Mouse (Mus musculus) hindbrain, embryonic 16.5 days (tissue): ENCODE data around the gene Megf9. TPM values are rescaled to one million over a fixed set of nuclear protein-coding genes. Genes with fewer than 3 reads are reported as not detected.

ENCODE experiments used
- ATAC-seq: fragments of 200-750 bp; cut with Nextera tagmentation; 2 replicates; pipeline ENCODE4 v1.8.0; 2017; ENCODE audit warnings: moderate TSS enrichment, moderate library complexity
- H3K27ac ChIP-seq: fragments of 300-500 bp; sonication (generic); 2 replicates; pipeline ENCODE4 v1.5.1; 2014; ENCODE audit warnings: low read depth, mild to moderate bottlenecking, control low read depth, low read length, moderate library complexity
- H3K27me3 ChIP-seq: fragments of 300-500 bp; sonication (generic); replicated peaks from 2 replicates; pipeline ENCODE4 v1.6.1; 2014; ENCODE audit warnings: low read length; ENCODE audit not compliant: control insufficient read depth, insufficient read depth
- H3K36me3 ChIP-seq: fragments of 300-500 bp; sonication (generic); 2 replicates; pipeline ENCODE4 v1.6.1; 2014; ENCODE audit warnings: mild to moderate bottlenecking, low read length, moderate library complexity, mixed read lengths; ENCODE audit not compliant: control insufficient read depth, insufficient read depth
- H3K4me1 ChIP-seq: fragments of 300-500 bp; sonication (generic); 2 replicates; pipeline ENCODE4 v1.6.1; 2014; ENCODE audit warnings: low read depth, low read length; ENCODE audit not compliant: control insufficient read depth, insufficient read depth
- H3K4me2 ChIP-seq: fragments of 300-500 bp; sonication (generic); 2 replicates; pipeline ENCODE4 v1.6.1; 2014; ENCODE audit warnings: mild to moderate bottlenecking, low read length, control low read depth, moderate library complexity
- H3K4me3 ChIP-seq: fragments of 300-500 bp; sonication (generic); 2 replicates; pipeline ENCODE4 v1.5.1; 2014; ENCODE audit warnings: mild to moderate bottlenecking, low read length, control low read depth, moderate library complexity
- H3K9ac ChIP-seq: fragments of 300-500 bp; sonication (generic); 2 replicates; pipeline ENCODE4 v1.6.1; 2014; ENCODE audit warnings: low read depth, mild to moderate bottlenecking, control low read depth, low read length, moderate library complexity
- H3K9me3 ChIP-seq: fragments of 300-500 bp; sonication (generic); 2 replicates; pipeline ENCODE4 v1.6.1; 2014; ENCODE audit warnings: mild to moderate bottlenecking, low read length, moderate library complexity; ENCODE audit not compliant: control insufficient read depth
- WGBS: fragments of 180-500 bp; shearing (Covaris S2); extraction: QIAGEN DNeasy Blood & Tissue Kit; methylation state at CpG from one replicate; pipeline ENCODE4 v1.1.7; 2014; 5-methylcytosine and 5-hydroxymethylcytosine counted together
- polyA plus RNA-seq: library from polyadenylated mRNA; unstranded; fragments of >200 nt; fragmentation: Nextera tagmentation; extraction: Ambion mirVana; gene quantifications from 2 replicates; pipeline ENCODE4 v1.2.1, GENCODE M21; 2015

Gene Megf9
- polyA plus RNA-seq, 1 experiment from 2014 or later = 22.4 TPM

DNA sequence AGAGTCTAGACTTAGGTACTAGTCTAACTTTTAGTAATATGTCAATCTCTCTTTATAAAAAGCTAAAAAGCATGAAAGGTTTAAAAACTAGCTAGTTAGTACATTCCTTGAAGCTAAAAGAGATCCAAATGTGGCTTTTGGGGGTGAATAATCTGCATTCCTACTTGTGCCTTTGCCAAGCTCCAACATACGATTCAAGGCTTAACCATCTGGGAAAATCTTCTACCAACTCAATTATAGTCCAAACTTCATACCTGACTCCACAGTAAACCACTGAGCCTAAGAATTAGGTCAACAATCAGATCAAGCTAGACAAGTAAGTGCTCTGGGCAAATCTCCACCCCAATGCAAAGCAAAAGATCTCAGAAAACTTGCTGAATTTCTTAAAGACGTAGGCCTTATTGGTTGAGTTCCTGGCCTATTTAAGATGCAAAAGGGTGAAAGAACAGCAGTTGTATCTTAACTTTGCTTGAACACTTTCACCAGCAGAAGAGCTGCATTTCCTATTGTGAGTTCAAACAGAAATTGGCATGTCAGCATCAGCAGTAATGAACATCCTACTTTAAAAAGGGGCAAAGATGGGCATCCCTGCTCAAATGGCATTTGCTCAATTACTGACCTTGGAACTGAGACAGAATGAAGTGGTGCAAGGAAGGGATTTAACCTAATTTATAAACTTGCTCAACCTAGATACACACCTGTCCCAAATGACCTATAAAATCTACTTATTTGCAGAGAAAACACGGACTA lies 1.6 kb downstream of the Megf9 start:
- peaks cover 42% of the 10 kb centered on the region for H3K4me1 ChIP-seq
- no peak overlapping the region for H3K27ac ChIP-seq
- peak overlapping the region; percentile 90 for H3K9ac ChIP-seq
- H3K9me3 ChIP-seq = no peaks in the 10 kb centered on the region
- H3K4me2 ChIP-seq = peak overlapping the region; percentile 86
- ATAC-seq = no peak
- 16% methylated on average over 3 of the region's 3 CpGs for WGBS
- no peaks in the 10 kb centered on the region for H3K27me3 ChIP-seq
- H3K4me3 ChIP-seq = peak overlapping the region; percentile 61
- H3K36me3 ChIP-seq = no peaks in the 10 kb centered on the region

DNA sequence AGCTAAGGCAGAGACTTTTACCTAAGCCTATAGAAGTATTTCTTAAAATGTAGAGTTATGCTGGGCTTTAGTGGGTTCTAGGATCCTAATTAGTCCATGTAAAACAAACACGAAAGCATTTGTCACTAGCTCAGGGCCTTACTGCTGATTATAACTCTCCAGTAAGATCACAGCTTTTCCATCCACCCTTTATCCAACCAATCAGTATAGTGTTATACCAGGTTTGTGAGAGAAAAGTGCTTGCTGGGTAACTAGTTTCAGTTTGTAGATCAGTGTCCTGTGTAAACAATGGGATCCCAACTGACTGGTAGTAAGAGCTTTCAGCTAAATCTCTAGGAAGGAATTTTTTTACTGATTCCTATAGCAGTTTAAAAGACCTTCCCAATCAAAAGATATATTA lies 3.8 kb downstream of the Megf9 start:
- Histone ChIP-seq H3K4me2 (peak overlapping the region; percentile 46), H3K27ac (no peak overlapping the region), H3K9ac (no peak overlapping the region), H3K4me1 (peaks cover 34% of the 10 kb centered on the region), H3K9me3 (no peaks in the 10 kb centered on the region), H3K27me3 (no peaks in the 10 kb centered on the region), H3K4me3 (peak overlapping the region; percentile 8; the same call in 1 of the 2 replicates), H3K36me3 (no peaks in the 10 kb centered on the region)
- 87% methylated on average over 1 of the region's 1 CpGs for WGBS
- no peak for ATAC-seq

DNA sequence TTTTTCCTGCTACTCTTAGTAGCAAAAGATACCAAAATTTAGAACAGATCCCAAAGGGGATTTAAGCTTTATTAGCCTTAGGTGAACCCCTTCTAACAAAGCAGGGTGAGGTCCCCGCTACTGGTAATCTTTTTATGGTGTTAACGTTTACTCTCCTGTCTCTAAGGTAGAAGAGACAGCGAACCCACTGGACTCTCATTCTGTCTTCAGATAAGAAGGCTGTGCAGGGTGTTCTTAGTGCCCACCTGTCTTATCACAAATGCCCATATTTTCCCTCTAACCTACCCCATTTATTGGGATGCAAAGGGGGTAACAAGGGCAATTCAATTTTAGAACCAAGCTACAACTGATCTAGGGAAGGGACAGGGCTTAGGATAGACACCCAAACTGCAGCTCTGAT lies 6.2 kb downstream of the Megf9 start:
- Histone ChIP-seq H3K27me3 (no peaks in the 10 kb centered on the region), H3K9ac (no peak overlapping the region), H3K27ac (no peak overlapping the region), H3K36me3 (no peaks in the 10 kb centered on the region), H3K4me1 (peaks cover 27% of the 10 kb centered on the region), H3K4me3 (no peak overlapping the region), H3K4me2 (peak overlapping the region; percentile 22; the same call in 1 of the 2 replicates), H3K9me3 (no peaks in the 10 kb centered on the region)
- WGBS = 86% methylated on average over 3 of the region's 3 CpGs
- no peak for ATAC-seq

DNA sequence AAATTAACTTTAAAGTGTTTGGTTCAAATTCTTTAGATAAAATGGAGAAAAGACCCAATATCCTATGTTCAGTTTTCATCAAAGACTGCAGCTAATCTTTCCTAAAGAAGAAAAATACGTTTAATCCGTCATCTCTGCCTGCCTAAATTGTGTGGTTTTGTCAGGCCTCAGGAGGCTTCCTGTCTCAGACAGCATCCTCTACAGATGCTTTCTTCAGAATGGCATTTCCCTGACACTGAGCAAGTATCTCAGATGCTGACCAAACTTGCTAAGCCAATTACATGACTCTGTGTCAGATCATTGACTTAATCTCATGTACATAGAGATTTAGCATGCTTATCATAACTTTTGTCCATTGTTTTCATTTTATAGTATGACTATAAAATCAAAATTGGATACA lies 11.4 kb downstream of the Megf9 start:
- Histone ChIP-seq H3K4me1 (no peaks in the 10 kb centered on the region; the same call in none of the 2 replicates), H3K9me3 (no peaks in the 10 kb centered on the region), H3K4me3 (no peak overlapping the region), H3K36me3 (no peaks in the 10 kb centered on the region), H3K4me2 (no peak overlapping the region), H3K27me3 (no peaks in the 10 kb centered on the region), H3K9ac (no peak overlapping the region), H3K27ac (no peak overlapping the region)
- no peak for ATAC-seq
- WGBS = 68% methylated on average over 2 of the region's 2 CpGs

DNA sequence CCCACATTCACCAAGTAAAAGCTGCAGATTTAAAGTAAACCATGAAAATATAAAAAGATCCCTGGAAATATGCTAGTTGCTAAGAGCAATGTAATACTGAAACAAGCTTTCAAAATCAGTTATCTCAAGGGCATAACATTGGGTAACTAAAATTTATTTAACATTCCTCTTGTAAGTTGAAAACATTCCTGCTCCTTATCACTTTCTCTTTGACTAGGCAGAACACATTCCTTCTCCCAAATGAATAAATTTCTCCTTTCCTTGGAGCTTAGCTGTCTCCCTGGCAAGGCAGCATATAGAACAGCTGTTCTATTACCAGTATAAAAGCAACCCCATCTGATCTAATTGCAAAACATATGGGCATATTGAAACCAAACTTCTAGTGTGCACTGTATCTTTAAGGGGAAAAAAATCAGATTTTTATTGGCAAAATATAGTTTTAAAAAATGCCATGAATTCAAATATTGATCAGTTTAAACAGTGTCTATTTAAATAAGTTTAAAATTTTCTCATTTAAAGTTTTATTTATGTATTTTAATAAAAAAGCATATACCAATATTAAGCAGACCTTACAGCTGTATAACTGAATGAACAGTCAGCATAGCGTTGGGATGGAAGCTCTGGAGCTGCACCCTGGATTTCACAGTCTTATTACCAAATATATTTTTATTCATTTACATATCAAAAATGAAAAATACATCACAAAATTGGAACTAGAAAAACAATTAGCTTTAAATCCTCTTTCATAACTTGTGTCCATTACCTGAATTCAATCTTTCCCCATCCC lies 13.1 kb downstream of the Megf9 start:
- Histone ChIP-seq H3K4me2 (no peak overlapping the region), H3K4me1 (no peaks in the 10 kb centered on the region), H3K9ac (no peak overlapping the region), H3K9me3 (no peaks in the 10 kb centered on the region), H3K4me3 (no peak overlapping the region), H3K27me3 (no peaks in the 10 kb centered on the region), H3K27ac (no peak overlapping the region), H3K36me3 (no peaks in the 10 kb centered on the region)
- 80% methylated on average over 1 of the region's 1 CpGs for WGBS
- ATAC-seq = no peak

DNA sequence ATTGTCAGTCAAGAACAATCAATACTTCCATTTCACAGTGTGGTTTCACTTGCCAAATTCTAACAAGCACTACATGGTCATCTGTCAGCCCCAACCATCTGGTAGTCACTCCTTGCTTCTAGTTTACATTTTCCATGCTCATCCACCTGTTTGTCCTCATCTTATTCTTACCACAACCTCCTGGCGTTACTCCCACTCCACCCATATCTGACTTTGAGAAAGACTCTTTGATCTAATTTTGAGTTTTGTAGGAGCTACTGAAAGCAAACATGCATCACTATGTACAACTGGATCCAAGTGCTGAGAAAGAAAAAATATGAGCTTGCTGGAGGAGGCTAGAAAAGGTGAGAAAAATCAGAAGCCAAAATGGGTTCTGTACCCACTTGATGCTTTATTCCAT lies 17.1 kb downstream of the Megf9 start:
- ATAC-seq = no peak
- Histone ChIP-seq H3K36me3 (no peaks in the 10 kb centered on the region), H3K4me1 (no peaks in the 10 kb centered on the region), H3K27ac (no peak overlapping the region), H3K27me3 (no peaks in the 10 kb centered on the region), H3K9ac (no peak overlapping the region), H3K9me3 (no peaks in the 10 kb centered on the region), H3K4me3 (no peak overlapping the region), H3K4me2 (no peak overlapping the region)
- 78% methylated on average over 1 of the region's 1 CpGs for WGBS

DNA sequence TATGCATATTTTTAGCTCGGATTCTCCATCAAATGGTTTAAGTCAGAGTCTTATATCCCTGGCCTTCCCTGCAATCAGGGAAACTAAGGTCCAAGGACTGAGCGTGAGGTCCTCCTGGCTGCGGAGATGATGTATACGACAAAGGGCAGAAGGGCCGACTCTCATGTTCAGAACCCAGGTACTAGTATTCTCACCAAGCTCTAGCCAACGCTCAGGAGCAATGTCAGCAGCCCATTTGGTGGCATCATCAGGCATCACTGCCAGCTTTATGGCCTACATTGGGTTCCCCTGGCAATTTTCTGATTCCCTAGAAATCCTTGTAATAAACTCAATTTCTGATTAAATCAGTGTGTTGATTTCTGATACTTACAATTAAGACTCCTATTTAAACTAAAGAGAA lies 18.5 kb downstream of the Megf9 start:
- no peaks in the 10 kb centered on the region for H3K4me1 ChIP-seq
- no peak overlapping the region for H3K4me2 ChIP-seq
- no peak overlapping the region for H3K4me3 ChIP-seq
- no peak for ATAC-seq
- 90% methylated on average over 6 of the region's 6 CpGs for WGBS
- H3K36me3 ChIP-seq = no peaks in the 10 kb centered on the region
- H3K9me3 ChIP-seq = no peaks in the 10 kb centered on the region
- no peaks in the 10 kb centered on the region for H3K27me3 ChIP-seq
- no peak overlapping the region for H3K9ac ChIP-seq
- no peak overlapping the region for H3K27ac ChIP-seq

DNA sequence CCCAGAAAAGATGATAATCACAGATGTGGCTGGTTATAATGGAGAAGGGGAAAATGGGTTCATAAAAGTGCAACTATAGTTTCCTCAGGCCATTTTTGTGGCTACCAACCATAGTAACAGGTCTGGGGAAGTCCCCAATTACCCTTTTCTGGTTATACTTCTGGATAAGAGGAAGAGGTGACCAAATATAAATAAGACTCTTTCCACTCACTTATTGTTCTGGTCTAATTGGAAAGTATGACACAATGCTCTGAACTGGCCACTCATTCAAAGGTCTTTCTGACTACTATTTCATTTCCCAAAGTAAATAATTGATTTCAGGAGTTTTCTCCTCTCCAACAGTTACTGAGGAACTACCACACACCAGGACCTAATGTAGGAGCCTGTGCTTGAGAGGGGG lies 19.3 kb downstream of the Megf9 start:
- no peaks in the 10 kb centered on the region for H3K4me1 ChIP-seq
- no peak overlapping the region for H3K4me3 ChIP-seq
- no peaks in the 10 kb centered on the region for H3K27me3 ChIP-seq
- no peaks in the 10 kb centered on the region for H3K9me3 ChIP-seq
- no peak overlapping the region for H3K27ac ChIP-seq
- H3K4me2 ChIP-seq = no peak overlapping the region
- ATAC-seq = no peak
- H3K9ac ChIP-seq = no peak overlapping the region
- H3K36me3 ChIP-seq = no peaks in the 10 kb centered on the region

DNA sequence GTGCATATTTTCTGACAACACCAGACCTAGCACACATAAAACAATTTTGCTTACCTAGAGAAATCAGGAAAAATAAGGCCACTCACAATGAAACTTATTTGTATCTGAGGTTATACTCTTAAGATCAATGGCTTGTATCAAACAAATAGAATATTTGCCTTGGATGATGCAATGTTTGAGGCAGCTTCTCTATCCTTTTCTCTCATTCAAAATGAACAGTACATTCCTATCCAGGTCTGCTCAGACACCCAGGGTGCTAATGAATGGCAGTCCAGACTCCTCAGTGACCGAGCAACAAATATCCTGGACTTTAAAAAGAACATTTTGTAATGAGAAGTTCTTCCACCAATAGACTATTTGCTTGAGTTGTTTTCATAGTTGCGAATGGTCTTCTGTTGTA lies 24.8 kb downstream of the Megf9 start:
- Histone ChIP-seq H3K4me1 (peaks cover 4% of the 10 kb centered on the region), H3K4me2 (no peak overlapping the region), H3K27ac (no peak overlapping the region), H3K36me3 (no peaks in the 10 kb centered on the region), H3K27me3 (no peaks in the 10 kb centered on the region), H3K9me3 (no peaks in the 10 kb centered on the region), H3K9ac (no peak overlapping the region), H3K4me3 (no peak overlapping the region)
- WGBS = 48% methylated on average over 2 of the region's 2 CpGs
- ATAC-seq = no peak
